Mouse (Mus musculus): ENCODE results near the gene Ppp2ca. TPM values are rescaled to one million over a fixed set of nuclear protein-coding genes. Genes with fewer than 3 reads are reported as not detected.
"Not testable (repeated sequence)": the region's sequence is repeated elsewhere in the genome, so short reads cannot be mapped to it uniquely, and the experiment has no call there.

Ppp2ca gene
- total RNA-seq, 2 experiments from 2014 or later = 107 to 108 TPM

- peak; percentile 51 to 63 for DNase-seq (ENCODE audit: low spot score in 2 of 2)
Measured at GRCm38 (mm10) chr11:52129621-52130450, 31.4 kb downstream of the Ppp2ca start.

GRCm38 (mm10) chr11:52130451-52131068, 32.1 kb downstream of the Ppp2ca start:
- no peak for DNase-seq (ENCODE audit: low spot score in 2 of 2)

- peak in 1 of 2 experiments; percentile 79 for DNase-seq (ENCODE audit: low spot score in 2 of 2)
Measured at GRCm38 (mm10) chr11:52143675-52144074, 45.2 kb downstream of the Ppp2ca start.

- DNase-seq (ENCODE audit: low spot score in 2 of 2) = not testable (repeated sequence)
Measured at GRCm38 (mm10) chr11:52145428-52145827, 46.9 kb downstream of the Ppp2ca start, which contains the start of gene Olfr1373. TSS of gene Olfr1373 (minus strand) at chr11:52145528.

- DNase-seq (ENCODE audit: low spot score in 2 of 2) = no peak
Measured at GRCm38 (mm10) chr11:52163926-52164325, 65.4 kb downstream of the Ppp2ca start.

GRCm38 (mm10) chr11:52167126-52167525, 68.6 kb downstream of the Ppp2ca start:
- no peak for DNase-seq (ENCODE audit: low spot score in 2 of 2)

- not testable (repeated sequence) for DNase-seq (ENCODE audit: low spot score in 2 of 2)
Measured at GRCm38 (mm10) chr11:52167901-52168302, 69.4 kb downstream of the Ppp2ca start.

GRCm38 (mm10) chr11:52168461-52168860, 70.0 kb downstream of the Ppp2ca start:
- DNase-seq (ENCODE audit: low spot score in 2 of 2) = no peak

Small RNA genes within 50 kb of the gene (microRNA-seq; reads per million reads assigned to microRNA genes)
- 0 reads per million in 2 experiments for gene Gm24157
- gene Mir3061 = 4.9 to 13.3 reads per million in 2 experiments

Other genes starting within 250 kb of the Ppp2ca start
- gene Jade2, start 241.0 kb upstream of the Ppp2ca start, total RNA-seq (2021) = 10 to 100 TPM; 54.5 to 60.0 TPM
- gene Cdkn2aipnl, start 131.0 kb upstream of the Ppp2ca start, total RNA-seq (2021) = 10 to 100 TPM; 40.6 to 44.1 TPM
- 100 to 1,000 TPM; 186 to 195 TPM for gene Ube2b, start 97.9 kb upstream of the Ppp2ca start, total RNA-seq (2021)
- 10 to 100 TPM; 14.0 to 16.7 TPM for gene Cdkl3, start 94.5 kb upstream of the Ppp2ca start, total RNA-seq (2021)
- not detected for gene Olfr1373, start 46.8 kb downstream of the Ppp2ca start, total RNA-seq (2021)
- not detected for gene Olfr1371, start 115.3 kb downstream of the Ppp2ca start, total RNA-seq (2021)
- gene Skp1a, start 133.3 kb downstream of the Ppp2ca start, total RNA-seq (2021) = 100 to 1,000 TPM; 461 to 470 TPM
- 1 to 10 TPM; 2.6 to 3.1 TPM for gene Tcf7, start 184.3 kb downstream of the Ppp2ca start, total RNA-seq (2021)